Mouse (Mus musculus) liver, embryonic 14.5 days (tissue): Measurements from ENCODE around the gene Clpsl2. TPM values are rescaled to one million over a fixed set of nuclear protein-coding genes. Genes with fewer than 3 reads are reported as not detected.
A peak's percentile ranks its signal among the peaks of the same experiment; 100 is the strongest.

ENCODE experiments used
- ATAC-seq: fragments of 200-750 bp; cut with Nextera tagmentation; 2 replicates; pipeline ENCODE4 v1.8.0; 2017; ENCODE audit warnings: moderate number of reproducible peaks, mild to moderate bottlenecking, moderate library complexity; ENCODE audit not compliant: insufficient read depth
- DNase-seq, 3 experiments: peaks; one replicate each; pipeline ENCODE4 v3.0.0-alpha.2; 2012 to 2013; ENCODE audit warnings: low read depth in 3 of 3, low spot score in 3 of 3
- H3K27ac ChIP-seq: fragments of 300-500 bp; sonication (generic); 2 replicates; pipeline ENCODE4 v1.5.1; 2014; ENCODE audit warnings: moderate library complexity, mild to moderate bottlenecking, control low read depth, inconsistent platforms
- H3K27me3 ChIP-seq: fragments of 300-500 bp; sonication (generic); 2 replicates; pipeline ENCODE4 v1.6.1; 2014; ENCODE audit warnings: mild to moderate bottlenecking, low read length, moderate library complexity; ENCODE audit not compliant: control insufficient read depth, insufficient read depth
- H3K36me3 ChIP-seq: fragments of 300-500 bp; sonication (generic); replicated peaks from 2 replicates; pipeline ENCODE4 v1.6.1; 2014; ENCODE audit warnings: low read depth; ENCODE audit not compliant: control insufficient read depth, insufficient read depth
- H3K4me1 ChIP-seq, 2 experiments: fragments of 200-500 bp in 1 of 2; fragments of 300-500 bp in 1 of 2; sonication (generic) in 1 of 2; replicated peaks; 2 replicates each; pipeline ENCODE4 v1.6.1; 2012 to 2014; ENCODE audit warnings: antibody characterized with exemption in 1 of 2, inconsistent platforms in 1 of 2, low read length in 1 of 2; ENCODE audit not compliant: control insufficient read depth in 2 of 2, insufficient read depth in 2 of 2
- H3K4me2 ChIP-seq: fragments of 300-500 bp; sonication (generic); 2 replicates; pipeline ENCODE4 v1.6.1; 2014; ENCODE audit warnings: low read depth, mild to moderate bottlenecking, control low read depth, moderate library complexity
- H3K4me3 ChIP-seq, 2 experiments: fragments of 200-500 bp in 1 of 2; fragments of 300-500 bp in 1 of 2; sonication (generic) in 1 of 2; 2 replicates each; pipeline ENCODE4 v1.5.1; 2012 to 2014; ENCODE audit warnings: low read depth in 2 of 2, low read length in 2 of 2, mild to moderate bottlenecking in 2 of 2, control low read depth in 1 of 2, inconsistent platforms in 1 of 2, moderate library complexity in 1 of 2; ENCODE audit not compliant: insufficient read depth in 1 of 2
- H3K9ac ChIP-seq: fragments of 300-500 bp; sonication (generic); replicated peaks from 2 replicates; pipeline ENCODE4 v1.6.1; 2014; ENCODE audit warnings: mild to moderate bottlenecking, control low read depth, moderate library complexity
- H3K9me3 ChIP-seq: fragments of 300-500 bp; sonication (generic); 2 replicates; pipeline ENCODE4 v1.6.1; 2016; ENCODE audit warnings: low read length, mixed read lengths; ENCODE audit not compliant: control insufficient read depth
- CTCF ChIP-seq: IDR thresholded peaks from 2 replicates; pipeline ENCODE4 v1.5.1; 2016; ENCODE audit warnings: antibody characterized with exemption, low read depth, control low read depth
- EP300 ChIP-seq: IDR thresholded peaks from 2 replicates; pipeline ENCODE4 v1.6.1; 2016; ENCODE audit warnings: antibody characterized with exemption, low read depth
- whole genome bisulfite sequencing: fragments of 180-500 bp; shearing (Covaris S2); extraction: QIAGEN DNeasy Blood & Tissue Kit; methylation state at CpG from one replicate; pipeline ENCODE4 v1.1.7; 2014; ENCODE audit not compliant: insufficient replicate concordance; 5-methylcytosine and 5-hydroxymethylcytosine counted together
- polyA plus RNA-seq, 2 experiments: library from polyadenylated mRNA; depleted of rRNA in 1 of 2; stranded (reverse) in 1 of 2; unstranded in 1 of 2; fragments of >200 nt; fragmentation: Nextera tagmentation in 1 of 2; extraction: Ambion mirVana in 1 of 2; gene quantifications; 2 replicates each; pipeline versions ENCODE4 v1.2.1 to v1.2.3; 2012 to 2014

Gene Clpsl2
- polyA plus RNA-seq, 2 experiments: not detected

- DNase-seq (no peak), ATAC-seq (no peak)
- no peak for TF ChIP-seq EP300
- no peak for TF ChIP-seq CTCF
- 61% methylated on average over 1 of the region's 1 CpGs for WGBS
- Histone ChIP-seq H3K27ac (no peak overlapping the region), H3K4me1 (peaks cover 0 to 10% of the 10 kb centered on the region in 2 experiments; a peak in 2 of 4 replicates), H3K4me3 (no peak overlapping the region), H3K9ac (no peak overlapping the region), H3K36me3 (no peaks in the 10 kb centered on the region), H3K9me3 (no peaks in the 10 kb centered on the region), H3K4me2 (no peak overlapping the region), H3K27me3 (peaks cover 13% of the 10 kb centered on the region)
These were observed 35.9 kb upstream of the Clpsl2 start for GRCm38 (mm10) chr17:28513337-28513736.

GRCm38 (mm10) chr17:28513844-28514243 lies 35.4 kb upstream of the Clpsl2 start:
- Histone ChIP-seq H3K4me3 (no peak overlapping the region), H3K27me3 (peaks cover 13% of the 10 kb centered on the region), H3K4me1 (peaks cover 0 to 12% of the 10 kb centered on the region in 2 experiments; a peak in 2 of 4 replicates), H3K27ac (no peak overlapping the region), H3K9me3 (no peaks in the 10 kb centered on the region), H3K4me2 (no peak overlapping the region), H3K36me3 (no peaks in the 10 kb centered on the region), H3K9ac (no peak overlapping the region)
- no peak for TF ChIP-seq EP300
- no peak for TF ChIP-seq CTCF
- no peak for ATAC-seq
- DNase-seq: no peak
- WGBS: 15% methylated on average over 7 of the region's 7 CpGs

GRCm38 (mm10) chr17:28514555-28514954 lies 34.7 kb upstream of the Clpsl2 start:
- 40% methylated on average over 5 of the region's 5 CpGs for WGBS
- H3K4me1 ChIP-seq: peaks cover 0 to 12% of the 10 kb centered on the region in 2 experiments; a peak in 2 of 4 replicates

GRCm38 (mm10) chr17:28515431-28516341 lies 33.5 kb upstream of the Clpsl2 start:
- WGBS: 36% methylated on average over 10 of the region's 10 CpGs
- ATAC-seq (0 out of 2 replicates have a peak, but pooled peaks have one; percentile 38), DNase-seq (no peak)
- H3K9ac ChIP-seq: no peak overlapping the region
- peaks cover 0 to 12% of the 10 kb centered on the region in 2 experiments; a peak in 2 of 4 replicates for H3K4me1 ChIP-seq
- H3K27ac ChIP-seq: no peak overlapping the region
- H3K27me3 ChIP-seq: peaks cover 13% of the 10 kb centered on the region
- no peak overlapping the region for H3K4me2 ChIP-seq
- no peak for TF ChIP-seq EP300
- no peak for TF ChIP-seq CTCF
- H3K4me3 ChIP-seq: no peak overlapping the region
- no peaks in the 10 kb centered on the region for H3K36me3 ChIP-seq
- no peaks in the 10 kb centered on the region for H3K9me3 ChIP-seq

More at GRCm38 (mm10) chr17:28514555-28514954, 34.7 kb upstream of the Clpsl2 start:
- Histone ChIP-seq H3K27me3 (peaks cover 13% of the 10 kb centered on the region), H3K9ac (no peak overlapping the region), H3K27ac (no peak overlapping the region), H3K9me3 (no peaks in the 10 kb centered on the region), H3K4me2 (no peak overlapping the region), H3K36me3 (no peaks in the 10 kb centered on the region), H3K4me3 (no peak overlapping the region)
- ATAC-seq: no peak
- no peak for TF ChIP-seq EP300
- DNase-seq: no peak

- peaks cover 16% of the 10 kb centered on the region for H3K27me3 ChIP-seq
- no peak overlapping the region for H3K4me3 ChIP-seq
These were observed 32.3 kb upstream of the Clpsl2 start for GRCm38 (mm10) chr17:28516881-28517280.

More at GRCm38 (mm10) chr17:28516881-28517280, 32.3 kb upstream of the Clpsl2 start:
- Histone ChIP-seq H3K27ac (no peak overlapping the region), H3K4me1 (peaks cover 0 to 8% of the 10 kb centered on the region in 2 experiments; a peak in 2 of 4 replicates), H3K9ac (no peak overlapping the region), H3K4me2 (no peak overlapping the region), H3K36me3 (no peaks in the 10 kb centered on the region), H3K9me3 (no peaks in the 10 kb centered on the region)
- ATAC-seq: no peak
- 25% methylated on average over 4 of the region's 4 CpGs for WGBS
- TF ChIP-seq EP300 (no peak), CTCF (no peak)
- DNase-seq: no peak
